Mouse (Mus musculus): ENCODE data around the gene Zfp644.

DNA sequence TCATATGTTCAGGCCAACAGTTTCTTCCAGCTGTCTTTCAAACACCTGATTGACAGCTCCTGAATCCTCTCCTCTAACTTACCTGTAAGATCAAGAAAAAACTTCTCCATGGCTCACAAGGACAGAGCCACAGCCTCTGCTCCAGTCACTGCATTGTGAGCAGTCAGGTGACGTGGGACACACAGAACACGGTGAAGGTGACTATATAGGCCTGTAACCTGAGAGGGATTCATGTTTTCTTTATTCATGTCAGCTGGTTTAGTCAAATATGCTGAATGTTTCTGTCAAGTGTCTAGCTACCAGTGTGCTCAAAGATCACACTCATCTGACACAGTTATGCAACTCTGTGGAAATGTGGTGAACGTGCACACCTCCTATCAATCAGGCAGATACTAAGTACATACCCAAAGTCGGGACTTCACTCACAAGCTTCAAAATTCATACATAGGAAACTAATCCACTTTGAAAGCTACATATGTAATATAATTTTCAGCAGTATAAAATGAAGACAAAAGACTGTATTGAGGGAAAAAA lies 44.8 kb downstream of the Zfp644 start:
- TF ChIP-seq CTCF (conservative IDR thresholded peaks at IDR 0.05; ENCODE audit: insufficient read depth, insufficient read length, low read depth, low read length) (no peak), POLR2A (IDR thresholded peaks at IDR 0.05; ENCODE audit: low read depth, low read length) (no peak)

Data from kidney, adult 2 months (tissue).